Mouse (Mus musculus) forebrain, embryonic 10.5 days (tissue): ENCODE results near the gene Iqsec1. TPM values are rescaled to one million over a fixed set of nuclear protein-coding genes. Genes with fewer than 3 reads are reported as not detected.

Source experiments
- DNase-seq: peaks from one replicate; pipeline ENCODE4 v3.0.0-alpha.2; 2017; ENCODE audit warnings: low spot score; ENCODE audit errors: extremely low spot score
- H3K27ac ChIP-seq: fragments of 300-500 bp; sonication (generic); 2 replicates; pipeline ENCODE4 v1.5.1; 2016; ENCODE audit warnings: mild to moderate bottlenecking
- H3K27me3 ChIP-seq: fragments of 300-500 bp; sonication (generic); 2 replicates; pipeline ENCODE4 v1.6.1; 2016; ENCODE audit warnings: mild to moderate bottlenecking; ENCODE audit not compliant: poor library complexity, severe bottlenecking
- H3K36me3 ChIP-seq: fragments of 300-500 bp; sonication (generic); replicated peaks from 2 replicates; pipeline ENCODE4 v1.6.1; 2016; ENCODE audit warnings: mild to moderate bottlenecking, moderate library complexity
- H3K4me1 ChIP-seq: fragments of 300-500 bp; sonication (generic); 2 replicates; pipeline ENCODE4 v1.6.1; 2016
- H3K4me3 ChIP-seq: fragments of 300-500 bp; sonication (generic); 2 replicates; pipeline ENCODE4 v1.5.1; 2016; ENCODE audit warnings: mild to moderate bottlenecking, moderate library complexity
- H3K9me3 ChIP-seq: fragments of 300-500 bp; sonication (generic); 2 replicates; pipeline ENCODE4 v1.6.1; 2016; ENCODE audit warnings: mild to moderate bottlenecking, moderate library complexity
- WGBS: fragments of 180-500 bp; shearing (Covaris S2); methylation state at CpG from one replicate; pipeline ENCODE4 v1.1.7; 2016; 5-methylcytosine and 5-hydroxymethylcytosine counted together
- polyA plus RNA-seq: library from polyadenylated mRNA; unstranded; fragments of >200 nt; fragmentation: Nextera tagmentation; extraction: Ambion mirVana; gene quantifications from 2 replicates; pipeline ENCODE4 v1.2.1, GENCODE M21; 2016

Iqsec1 gene
- polyA plus RNA-seq, 1 experiment from 2014 or later, result 8.7 TPM

- Histone ChIP-seq H3K9me3 (no peaks in the 10 kb centered on the region), H3K27me3 (peaks cover 15% of the 10 kb centered on the region), H3K4me1 (peaks cover 41% of the 10 kb centered on the region), H3K36me3 (peaks cover 5% of the 10 kb centered on the region; the same call in 1 of the 2 replicates), H3K27ac (peak overlapping the region; percentile 85), H3K4me3 (peak overlapping the region; percentile 82)
- under 1% methylated on average over 69 of the region's 69 CpGs for WGBS
- peak; percentile 40 for DNase-seq
Measured at GRCm38 (mm10) chr6:90736074-90736672, 252.3 kb downstream of the Iqsec1 start.

- Histone ChIP-seq H3K27ac (peak overlapping the region; percentile 85), H3K36me3 (peaks cover 5% of the 10 kb centered on the region; the same call in 1 of the 2 replicates), H3K27me3 (peaks cover 15% of the 10 kb centered on the region), H3K9me3 (no peaks in the 10 kb centered on the region), H3K4me3 (peak overlapping the region; percentile 82), H3K4me1 (peaks cover 46% of the 10 kb centered on the region)
- WGBS, result 29% methylated on average over 4 of the region's 4 CpGs
- no peak for DNase-seq
Measured at GRCm38 (mm10) chr6:90735396-90736036, 253.0 kb downstream of the Iqsec1 start.

- Histone ChIP-seq H3K36me3 (peaks cover 5% of the 10 kb centered on the region; the same call in 1 of the 2 replicates), H3K27me3 (peaks cover 15% of the 10 kb centered on the region), H3K27ac (no peak overlapping the region), H3K4me1 (peaks cover 51% of the 10 kb centered on the region), H3K9me3 (no peaks in the 10 kb centered on the region), H3K4me3 (no peak overlapping the region; the same call in 1 of the 2 replicates)
- no peak for DNase-seq
Measured at GRCm38 (mm10) chr6:90734806-90735205, 253.7 kb downstream of the Iqsec1 start.

GRCm38 (mm10) chr6:90731327-90731726 lies 257.2 kb downstream of the Iqsec1 start:
- Histone ChIP-seq H3K4me3 (no peak overlapping the region), H3K27ac (no peak overlapping the region), H3K9me3 (no peaks in the 10 kb centered on the region), H3K4me1 (peaks cover 58% of the 10 kb centered on the region), H3K36me3 (peaks cover 5% of the 10 kb centered on the region; the same call in 1 of the 2 replicates), H3K27me3 (peaks cover 15% of the 10 kb centered on the region)
- no peak for DNase-seq
- WGBS, result 25% methylated on average over 4 of the region's 4 CpGs

- no peak for DNase-seq
- peaks cover under 1% of the 10 kb centered on the region; the same call in 1 of the 2 replicates for H3K27me3 ChIP-seq
- WGBS, result 53% methylated on average over 5 of the region's 5 CpGs
- no peak overlapping the region for H3K4me3 ChIP-seq
- H3K4me1 ChIP-seq, result peaks cover 56% of the 10 kb centered on the region
- peaks cover 5% of the 10 kb centered on the region; the same call in 1 of the 2 replicates for H3K36me3 ChIP-seq
- H3K27ac ChIP-seq, result no peak overlapping the region
- no peaks in the 10 kb centered on the region for H3K9me3 ChIP-seq
Measured at GRCm38 (mm10) chr6:90729829-90730228, 258.7 kb downstream of the Iqsec1 start.

GRCm38 (mm10) chr6:90728491-90728931 lies 260.0 kb downstream of the Iqsec1 start:
- peaks cover 58% of the 10 kb centered on the region for H3K4me1 ChIP-seq
- 0% methylated on average over 1 of the region's 1 CpGs for WGBS

GRCm38 (mm10) chr6:90727826-90728225 lies 260.7 kb downstream of the Iqsec1 start:
- 86% methylated on average over 3 of the region's 3 CpGs for WGBS
- no peak overlapping the region for H3K4me3 ChIP-seq
- H3K36me3 ChIP-seq, result no peaks in the 10 kb centered on the region
- H3K27ac ChIP-seq, result no peak overlapping the region
- H3K4me1 ChIP-seq, result peaks cover 63% of the 10 kb centered on the region
- DNase-seq, result no peak
- H3K27me3 ChIP-seq, result no peaks in the 10 kb centered on the region
- H3K9me3 ChIP-seq, result no peaks in the 10 kb centered on the region

More at GRCm38 (mm10) chr6:90728491-90728931, 260.0 kb downstream of the Iqsec1 start:
- Histone ChIP-seq H3K27ac (0 out of 2 replicates have a peak overlapping the region, but pooled peaks have one; percentile 4), H3K36me3 (no peaks in the 10 kb centered on the region), H3K4me3 (no peak overlapping the region), H3K9me3 (no peaks in the 10 kb centered on the region), H3K27me3 (no peaks in the 10 kb centered on the region)
- DNase-seq, result peak; percentile 75

GRCm38 (mm10) chr6:90726711-90727122 lies 261.8 kb downstream of the Iqsec1 start:
- H3K36me3 ChIP-seq, result no peaks in the 10 kb centered on the region; the same call in 1 of the 2 replicates
- 81% methylated on average over 2 of the region's 2 CpGs for WGBS
- peak overlapping the region; percentile 42; the same call in 1 of the 2 replicates for H3K27ac ChIP-seq
- no peaks in the 10 kb centered on the region for H3K9me3 ChIP-seq
- H3K27me3 ChIP-seq, result no peaks in the 10 kb centered on the region
- peaks cover 63% of the 10 kb centered on the region for H3K4me1 ChIP-seq
- no peak for DNase-seq
- H3K4me3 ChIP-seq, result no peak overlapping the region

- H3K4me1 ChIP-seq, result peaks cover 52% of the 10 kb centered on the region
- no peaks in the 10 kb centered on the region for H3K9me3 ChIP-seq
- H3K27ac ChIP-seq, result peak overlapping the region; percentile 22; the same call in 1 of the 2 replicates
- H3K36me3 ChIP-seq, result no peaks in the 10 kb centered on the region; the same call in 1 of the 2 replicates
- no peaks in the 10 kb centered on the region for H3K27me3 ChIP-seq
- no peak overlapping the region for H3K4me3 ChIP-seq
- 58% methylated on average over 1 of the region's 1 CpGs for WGBS
- no peak for DNase-seq
Measured at GRCm38 (mm10) chr6:90725526-90725925, 263.0 kb downstream of the Iqsec1 start.

- WGBS, result 84% methylated on average over 3 of the region's 3 CpGs
- no peaks in the 10 kb centered on the region for H3K27me3 ChIP-seq
Measured at GRCm38 (mm10) chr6:90722993-90723392, 265.5 kb downstream of the Iqsec1 start.

GRCm38 (mm10) chr6:90720996-90721746 lies 267.3 kb downstream of the Iqsec1 start:
- DNase-seq, result no peak

More at GRCm38 (mm10) chr6:90722993-90723392, 265.5 kb downstream of the Iqsec1 start:
- Histone ChIP-seq H3K9me3 (no peaks in the 10 kb centered on the region), H3K36me3 (no peaks in the 10 kb centered on the region; the same call in 1 of the 2 replicates), H3K4me1 (peaks cover 35% of the 10 kb centered on the region), H3K4me3 (no peak overlapping the region), H3K27ac (no peak overlapping the region)
- no peak for DNase-seq

GRCm38 (mm10) chr6:90720201-90720600 lies 268.3 kb downstream of the Iqsec1 start:
- H3K4me1 ChIP-seq, result peaks cover 37% of the 10 kb centered on the region
- no peak overlapping the region for H3K4me3 ChIP-seq
- DNase-seq, result no peak
- H3K36me3 ChIP-seq, result no peaks in the 10 kb centered on the region; the same call in 1 of the 2 replicates
- 67% methylated on average over 3 of the region's 3 CpGs for whole genome bisulfite sequencing
- no peaks in the 10 kb centered on the region for H3K9me3 ChIP-seq
- H3K27me3 ChIP-seq, result no peaks in the 10 kb centered on the region
- H3K27ac ChIP-seq, result no peak overlapping the region

More at GRCm38 (mm10) chr6:90720996-90721746, 267.3 kb downstream of the Iqsec1 start:
- Histone ChIP-seq H3K27ac (no peak overlapping the region), H3K36me3 (no peaks in the 10 kb centered on the region; the same call in 1 of the 2 replicates), H3K9me3 (no peaks in the 10 kb centered on the region), H3K27me3 (no peaks in the 10 kb centered on the region), H3K4me3 (no peak overlapping the region), H3K4me1 (peaks cover 36% of the 10 kb centered on the region)
- 77% methylated on average over 5 of the region's 5 CpGs for WGBS
